In genomic region chr12:25785646-25786606, GRCm38 (mm10) we compare ENCODE assay signal across 9 mouse cellular contexts.
DNase-seq lines count a peak whose midpoint lies in the region.
"Had no signal": no experiment of that assay in that cellular context is flagged by ENCODE, and none has a peak within 500 bp of the region (broad histone marks: within the 10 kb centered on the region; RNA-seq: fewer than 3 reads in every experiment).

No protein-coding gene starts in this region.

- DNase-seq in adrenal gland, postnatal 14 days = peak; percentile 61
- no peak for DNase-seq in adrenal gland, postnatal 4 days (ENCODE audit: low spot score in 2 of 2)
- peak; percentile 49 for DNase-seq in left cerebral cortex, postnatal 4 days
- DNase-seq in left cerebral cortex, adult 11 months (ENCODE audit: low spot score) = no peak
- DNase-seq in fat pad, adult 2 months (ENCODE audit: extremely low read depth, low read depth, low spot score) = peak; percentile 95
- DNase-seq in lung, postnatal 10 days = peak; percentile 75
- no peak for DNase-seq in thymus, postnatal 25 days
- no peak for DNase-seq in frontal cortex, postnatal 14 days (ENCODE audit: low spot score in 2 of 2)
- DNase-seq: midbrain, embryonic 14.5 days had no signal

- intact Hi-C loops in left cerebral cortex, postnatal 4 days (cut with DNase I) = no loop called here

Comparison
In these comparisons a context has a peak if more than half of its experiments do, and no peak if none do; other contexts are left out.
1. DNase-seq: peak in adrenal gland, postnatal 14 days (single experiment), left cerebral cortex, postnatal 4 days (single experiment), fat pad, adult 2 months (single experiment) and lung, postnatal 10 days (single experiment); none in adrenal gland, postnatal 4 days (0 of 2), left cerebral cortex, adult 11 months (single experiment), thymus, postnatal 25 days (single experiment) and frontal cortex, postnatal 14 days (0 of 2).